Mouse (Mus musculus): ENCODE measurements around the gene Lce1a1. TPM values are rescaled to one million over a fixed set of nuclear protein-coding genes. Genes with fewer than 3 reads are reported as not detected.

The Lce1a1 gene
- polyA plus RNA-seq (2012; ENCODE audit: low replicate concordance) = not detected in 2 replicates

GRCm38 (mm10) chr3:92648207-92648606, at the start of gene Lce1a1:
Gene Lce1a1, minus strand, starts transcription at chr3:92648307.

DNA sequence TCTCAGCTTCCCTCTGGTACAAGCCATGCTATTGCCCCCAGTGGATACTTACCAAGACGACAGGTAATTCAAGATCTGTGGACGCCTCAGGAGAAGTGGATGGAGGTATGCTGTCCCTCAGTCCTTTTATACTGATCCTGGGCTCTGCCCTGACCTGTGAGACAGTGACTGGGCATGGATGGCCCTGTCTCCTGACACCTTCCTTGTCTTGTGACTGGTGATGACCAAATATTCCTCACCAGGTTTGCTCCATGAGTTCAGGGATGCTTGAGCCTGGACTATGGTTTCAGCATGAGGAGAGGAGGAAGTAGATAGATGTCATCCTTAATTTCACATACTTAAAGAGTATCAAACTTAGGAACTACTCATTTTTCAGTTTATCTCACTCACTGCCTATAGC, 39.0 kb upstream of the Lce1a1 start, which contains the start of gene Lce1d:
Gene Lce1d (minus strand): TSS at position 101 of the 400 bp plus-strand sequence.

DNA sequence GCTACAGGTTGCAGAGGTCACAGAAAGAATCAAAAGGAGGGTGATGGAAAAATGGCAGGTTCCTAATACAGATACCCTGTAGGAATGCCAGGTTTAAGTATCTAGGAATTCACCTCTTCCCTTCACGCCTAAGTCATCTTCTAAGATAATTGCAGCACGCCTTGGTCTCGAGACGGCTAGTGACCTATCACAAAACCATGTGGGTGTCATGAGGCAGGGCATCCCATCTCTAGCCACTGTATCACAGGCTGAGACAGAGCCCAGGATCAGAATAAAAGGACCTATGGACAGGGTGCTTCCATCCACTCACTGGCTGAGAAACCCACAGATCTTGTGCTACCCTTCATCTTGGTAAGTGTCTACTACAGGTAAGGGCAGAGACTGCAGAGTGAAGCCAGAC, 30.8 kb upstream of the Lce1a1 start, which contains the start of gene Lce1c:
Gene Lce1c (plus strand): TSS at position 301 of the 400 bp plus-strand sequence.

DNA sequence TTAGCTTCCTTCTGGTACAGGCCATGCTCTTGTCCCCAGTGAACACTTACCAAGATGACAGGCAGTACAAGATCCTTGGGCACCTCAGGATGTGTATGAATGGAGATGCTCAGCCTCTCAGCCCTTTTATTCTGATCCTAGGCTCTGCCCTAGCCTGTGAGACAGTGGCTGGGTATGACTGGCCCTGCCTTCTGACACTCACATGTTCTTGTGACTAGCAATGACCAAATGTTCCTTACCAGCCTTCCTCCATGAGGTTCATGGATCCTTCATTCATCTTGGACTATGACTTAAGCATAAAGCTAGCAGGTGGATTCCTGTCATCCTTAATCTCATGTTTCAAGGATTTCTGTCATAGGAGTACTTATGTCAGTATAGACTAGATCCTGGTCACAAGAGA, 22.1 kb upstream of the Lce1a1 start, which contains the start of gene Lce1a2:
Gene Lce1a2 (minus strand): TSS at position 101 of the 400 bp plus-strand sequence.

GRCm38 (mm10) chr3:92656826-92657225, 8.7 kb upstream of the Lce1a1 start, which contains the start of gene Lce1b:
Gene Lce1b, minus strand, starts transcription at chr3:92656926.

DNA sequence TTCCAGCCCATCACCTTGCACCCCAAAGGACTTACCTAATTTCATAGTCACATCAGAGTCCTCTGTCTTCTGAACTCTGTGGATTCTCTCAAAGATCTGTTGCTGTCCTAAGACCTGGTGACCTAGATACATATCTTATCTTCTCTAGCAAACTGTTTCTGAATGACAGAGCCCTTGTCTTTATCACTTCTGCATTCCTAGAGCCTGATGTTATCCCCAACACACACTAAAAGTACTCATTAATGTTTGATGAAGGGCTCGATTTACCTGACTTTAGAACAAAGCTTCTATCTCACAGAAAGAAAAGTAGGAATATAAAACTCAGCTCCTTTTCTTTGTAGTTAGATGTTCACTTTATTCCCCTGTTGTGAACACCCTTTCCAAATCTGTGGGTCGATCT, 26.5 kb downstream of the Lce1a1 start, which contains the start of gene Lce6a:
Gene Lce6a (minus strand): TSS at position 101 of the 400 bp plus-strand sequence.

GRCm38 (mm10) chr3:92607392-92607791, 40.7 kb downstream of the Lce1a1 start, which contains the start of gene 2210017I01Rik:
Gene 2210017I01Rik, minus strand, starts transcription at chr3:92607492.

Other genes with a start within 250 kb of the Lce1a1 start
- gene Sprr2i, start 240.3 kb downstream of the Lce1a1 start, polyA plus RNA-seq (2012; ENCODE audit: low replicate concordance) = not detected in 2 replicates
- not detected in 2 replicates for gene Sprr2j-ps, start 230.2 kb downstream of the Lce1a1 start, polyA plus RNA-seq (2012; ENCODE audit: low replicate concordance)
- gene Gm9774, start 218.9 kb downstream of the Lce1a1 start, polyA plus RNA-seq (2012; ENCODE audit: low replicate concordance) = 4.6 and 11.5 TPM in 2 replicates
- not detected in 2 replicates for gene Sprr2k, start 215.7 kb downstream of the Lce1a1 start, polyA plus RNA-seq (2012; ENCODE audit: low replicate concordance)
- not detected in 2 replicates for gene Sprr1b, start 209.5 kb downstream of the Lce1a1 start, polyA plus RNA-seq (2012; ENCODE audit: low replicate concordance)
- gene Sprr3, start 189.6 kb downstream of the Lce1a1 start, polyA plus RNA-seq (2012; ENCODE audit: low replicate concordance) = not detected in 2 replicates
- gene Sprr1a, start 162.4 kb downstream of the Lce1a1 start, polyA plus RNA-seq (2012; ENCODE audit: low replicate concordance) = not detected in 2 replicates
- gene Sprr4, start 147.8 kb downstream of the Lce1a1 start, polyA plus RNA-seq (2012; ENCODE audit: low replicate concordance) = not detected in 2 replicates
- gene 2310046K23Rik, start 113.8 kb downstream of the Lce1a1 start, polyA plus RNA-seq (2012; ENCODE audit: low replicate concordance) = not detected in 2 replicates
- gene Ivl, start 74.6 kb downstream of the Lce1a1 start, polyA plus RNA-seq (2012; ENCODE audit: low replicate concordance) = not detected in 2 replicates
- gene Smcp, start 59.3 kb downstream of the Lce1a1 start, polyA plus RNA-seq (2012; ENCODE audit: low replicate concordance) = not detected in 2 replicates
- not detected in 2 replicates for gene 2210017I01Rik, start 40.8 kb downstream of the Lce1a1 start, polyA plus RNA-seq (2012; ENCODE audit: low replicate concordance)
- gene Lce6a, start 26.6 kb downstream of the Lce1a1 start, polyA plus RNA-seq (2012; ENCODE audit: low replicate concordance) = not detected in 2 replicates
- gene Lce1b, start 8.6 kb upstream of the Lce1a1 start, polyA plus RNA-seq (2012; ENCODE audit: low replicate concordance) = not detected in 2 replicates
- not detected in 2 replicates for gene Lce1a2, start 22.0 kb upstream of the Lce1a1 start, polyA plus RNA-seq (2012; ENCODE audit: low replicate concordance)
- gene Lce1c, start 30.9 kb upstream of the Lce1a1 start, polyA plus RNA-seq (2012; ENCODE audit: low replicate concordance) = not detected in 2 replicates
- gene Lce1d, start 38.9 kb upstream of the Lce1a1 start, polyA plus RNA-seq (2012; ENCODE audit: low replicate concordance) = not detected in 2 replicates
- gene Lce1e, start 60.8 kb upstream of the Lce1a1 start, polyA plus RNA-seq (2012; ENCODE audit: low replicate concordance) = not detected in 2 replicates
- gene Lce1f, start 72.0 kb upstream of the Lce1a1 start, polyA plus RNA-seq (2012; ENCODE audit: low replicate concordance) = not detected in 2 replicates
- gene Gm38119, start 90.8 kb upstream of the Lce1a1 start, polyA plus RNA-seq (2012; ENCODE audit: low replicate concordance) = not detected in 2 replicates
- gene Lce1g, start 104.0 kb upstream of the Lce1a1 start, polyA plus RNA-seq (2012; ENCODE audit: low replicate concordance) = not detected in 2 replicates
- gene Lce1h, start 116.8 kb upstream of the Lce1a1 start, polyA plus RNA-seq (2012; ENCODE audit: low replicate concordance) = not detected in 2 replicates
- not detected in 2 replicates for gene Lce1i, start 130.6 kb upstream of the Lce1a1 start, polyA plus RNA-seq (2012; ENCODE audit: low replicate concordance)
- not detected in 2 replicates for gene Lce1j, start 142.2 kb upstream of the Lce1a1 start, polyA plus RNA-seq (2012; ENCODE audit: low replicate concordance)
- gene Lce1k, start 159.6 kb upstream of the Lce1a1 start, polyA plus RNA-seq (2012; ENCODE audit: low replicate concordance) = not detected in 2 replicates
- gene Kprp, start 178.9 kb upstream of the Lce1a1 start, polyA plus RNA-seq (2012; ENCODE audit: low replicate concordance) = not detected in 2 replicates
- not detected in 2 replicates for gene Lce1l, start 203.0 kb upstream of the Lce1a1 start, polyA plus RNA-seq (2012; ENCODE audit: low replicate concordance)
- gene 2310050C09Rik, start 221.9 kb upstream of the Lce1a1 start, polyA plus RNA-seq (2012; ENCODE audit: low replicate concordance) = not detected in 2 replicates

Data from hematopoietic multipotent progenitor cell, adult 10-12 weeks (in vitro differentiated cells).